Mouse (Mus musculus) embryonic fibroblast, embryonic 13.5 days (primary cell): ENCODE measurements around the gene D2hgdh.

Experiments
- CTCF ChIP-seq: IDR thresholded peaks from 2 replicates; pipeline ENCODE4 v1.5.1; 2011; ENCODE audit warnings: mild to moderate bottlenecking, control low read depth, low read length, moderate library complexity, borderline replicate concordance; ENCODE audit not compliant: insufficient read depth
- POLR2A ChIP-seq: IDR thresholded peaks from 2 replicates; pipeline ENCODE4 v1.6.1; 2011; ENCODE audit warnings: low read depth, mild to moderate bottlenecking, control low read depth, low read length, moderate library complexity

DNA sequence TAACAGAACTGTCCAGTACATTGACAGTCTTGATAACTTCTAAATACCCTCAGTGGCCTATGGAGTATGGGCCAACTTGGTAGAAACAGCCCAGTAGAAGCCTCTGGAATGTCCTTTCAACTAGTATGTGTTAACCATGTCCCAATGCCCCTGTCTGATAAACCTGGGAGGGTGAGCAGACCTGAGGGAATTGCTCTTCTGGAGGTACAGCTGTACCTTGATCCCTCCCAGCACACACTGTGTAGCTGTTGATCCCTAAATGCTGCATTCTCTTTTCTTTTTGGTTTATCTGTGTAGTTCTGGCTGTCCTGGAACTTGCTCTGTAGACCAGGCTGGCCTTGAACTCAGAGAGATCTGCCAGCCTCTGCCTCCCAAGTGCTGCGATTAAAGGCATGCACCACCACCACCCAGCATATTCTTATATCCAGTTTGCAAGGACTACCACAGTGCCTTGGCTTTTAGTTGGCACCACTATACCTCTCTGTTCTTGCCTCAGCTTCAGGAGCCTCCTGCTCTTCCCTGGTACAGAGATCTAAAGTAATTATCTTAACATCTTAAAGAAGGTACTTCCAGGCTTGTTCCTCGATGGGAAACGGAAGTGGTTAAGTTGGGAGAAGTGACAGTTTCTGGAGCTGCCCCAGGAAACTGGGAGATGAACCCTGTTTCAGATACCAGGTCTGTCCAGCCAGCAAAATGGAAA lies 763 bp upstream of the D2hgdh start:
- TF ChIP-seq POLR2A (no peak), CTCF (no peak)
